Mouse (Mus musculus): ENCODE measurements around the gene Ptgfrn. TPM values are rescaled to one million over a fixed set of nuclear protein-coding genes. Genes with fewer than 3 reads are reported as not detected.

The Ptgfrn gene
- polyA plus RNA-seq, 1 experiment from 2014 or later = 6.6 TPM

- H3K9me3 ChIP-seq (ENCODE audit: control insufficient read depth, low read length) = no peaks in the 10 kb centered on the region
- H3K27me3 ChIP-seq (ENCODE audit: control insufficient read depth, insufficient read depth, low read length) = no peaks in the 10 kb centered on the region
- H3K4me1 ChIP-seq (ENCODE audit: control insufficient read depth, insufficient read depth, low read length) = peaks cover 8% of the 10 kb centered on the region
- no peaks in the 10 kb centered on the region for H3K36me3 ChIP-seq (ENCODE audit: control insufficient read depth, insufficient read depth, low read length)
- no peak overlapping the region for H3K9ac ChIP-seq (ENCODE audit: low read length)
- 53% methylated on average over 5 of the region's 5 CpGs for WGBS
- no peak for ATAC-seq (ENCODE audit: insufficient number of reproducible peaks, low FRiP score, low TSS enrichment, low read depth)
- DNase-seq (ENCODE audit: low spot score) = no peak
- H3K4me2 ChIP-seq (ENCODE audit: low read depth, severe bottlenecking) = no peak overlapping the region
- no peak overlapping the region for H3K27ac ChIP-seq (replicated peaks; ENCODE audit: low read depth, low read length)
- H3K4me3 ChIP-seq (ENCODE audit: low read depth, low read length) = no peak overlapping the region
Observed at GRCm38 (mm10) chr3:101011203-101011600, 98.9 kb downstream of the Ptgfrn start.

GRCm38 (mm10) chr3:101010589-101011202 is 99.4 kb downstream of the Ptgfrn start:
- no peak for DNase-seq (ENCODE audit: low spot score)
- no peak overlapping the region for H3K4me3 ChIP-seq (ENCODE audit: low read depth, low read length)
- WGBS = 91% methylated on average over 4 of the region's 4 CpGs

GRCm38 (mm10) chr3:101007112-101007782 is 102.8 kb downstream of the Ptgfrn start:
- H3K27me3 ChIP-seq (ENCODE audit: control insufficient read depth, insufficient read depth, low read length) = no peaks in the 10 kb centered on the region
- no peak overlapping the region for H3K27ac ChIP-seq (replicated peaks; ENCODE audit: low read depth, low read length)
- DNase-seq (ENCODE audit: low spot score) (no peak), ATAC-seq (ENCODE audit: insufficient number of reproducible peaks, low FRiP score, low TSS enrichment, low read depth) (no peak)
- peaks cover 6% of the 10 kb centered on the region for H3K4me1 ChIP-seq (ENCODE audit: control insufficient read depth, insufficient read depth, low read length)
- H3K9ac ChIP-seq (ENCODE audit: low read length) = no peak overlapping the region
- H3K36me3 ChIP-seq (ENCODE audit: control insufficient read depth, insufficient read depth, low read length) = no peaks in the 10 kb centered on the region
- H3K4me2 ChIP-seq (ENCODE audit: low read depth, severe bottlenecking) = no peak overlapping the region
- no peaks in the 10 kb centered on the region for H3K9me3 ChIP-seq (ENCODE audit: control insufficient read depth, low read length)
- no peak overlapping the region for H3K4me3 ChIP-seq (ENCODE audit: low read depth, low read length)
- WGBS = 78% methylated on average over 5 of the region's 5 CpGs

More at GRCm38 (mm10) chr3:101010589-101011202, 99.4 kb downstream of the Ptgfrn start:
- H3K27me3 ChIP-seq (ENCODE audit: control insufficient read depth, insufficient read depth, low read length) = no peaks in the 10 kb centered on the region
- H3K9ac ChIP-seq (ENCODE audit: low read length) = no peak overlapping the region
- H3K27ac ChIP-seq (replicated peaks; ENCODE audit: low read depth, low read length) = no peak overlapping the region
- peaks cover 8% of the 10 kb centered on the region for H3K4me1 ChIP-seq (ENCODE audit: control insufficient read depth, insufficient read depth, low read length)
- H3K4me2 ChIP-seq (ENCODE audit: low read depth, severe bottlenecking) = no peak overlapping the region
- no peaks in the 10 kb centered on the region for H3K36me3 ChIP-seq (ENCODE audit: control insufficient read depth, insufficient read depth, low read length)
- no peak for ATAC-seq (ENCODE audit: insufficient number of reproducible peaks, low FRiP score, low TSS enrichment, low read depth)
- no peaks in the 10 kb centered on the region for H3K9me3 ChIP-seq (ENCODE audit: control insufficient read depth, low read length)

- H3K4me1 ChIP-seq (ENCODE audit: control insufficient read depth, insufficient read depth, low read length) = no peaks in the 10 kb centered on the region
- no peak overlapping the region for H3K4me3 ChIP-seq (ENCODE audit: low read depth, low read length)
- no peak for ATAC-seq (ENCODE audit: insufficient number of reproducible peaks, low FRiP score, low TSS enrichment, low read depth)
- H3K27me3 ChIP-seq (ENCODE audit: control insufficient read depth, insufficient read depth, low read length) = no peaks in the 10 kb centered on the region
- 79% methylated on average over 6 of the region's 6 CpGs for WGBS
- no peak overlapping the region for H3K9ac ChIP-seq (ENCODE audit: low read length)
- H3K36me3 ChIP-seq (ENCODE audit: control insufficient read depth, insufficient read depth, low read length) = no peaks in the 10 kb centered on the region
- no peaks in the 10 kb centered on the region for H3K9me3 ChIP-seq (ENCODE audit: control insufficient read depth, low read length)
- no peak overlapping the region for H3K27ac ChIP-seq (replicated peaks; ENCODE audit: low read depth, low read length)
- no peak overlapping the region for H3K4me2 ChIP-seq (ENCODE audit: low read depth, severe bottlenecking)
- no peak for DNase-seq (ENCODE audit: low spot score)
Observed at GRCm38 (mm10) chr3:101005392-101005791, 104.7 kb downstream of the Ptgfrn start.

- no peak overlapping the region for H3K4me2 ChIP-seq (ENCODE audit: low read depth, severe bottlenecking)
- H3K27ac ChIP-seq (replicated peaks; ENCODE audit: low read depth, low read length) = no peak overlapping the region
- no peaks in the 10 kb centered on the region for H3K4me1 ChIP-seq (ENCODE audit: control insufficient read depth, insufficient read depth, low read length)
- no peaks in the 10 kb centered on the region for H3K36me3 ChIP-seq (ENCODE audit: control insufficient read depth, insufficient read depth, low read length)
- DNase-seq (ENCODE audit: low spot score) (no peak), ATAC-seq (ENCODE audit: insufficient number of reproducible peaks, low FRiP score, low TSS enrichment, low read depth) (no peak)
- H3K4me3 ChIP-seq (ENCODE audit: low read depth, low read length) = no peak overlapping the region
- no peaks in the 10 kb centered on the region for H3K27me3 ChIP-seq (ENCODE audit: control insufficient read depth, insufficient read depth, low read length)
- WGBS = 85% methylated on average over 15 of the region's 15 CpGs
- no peak overlapping the region for H3K9ac ChIP-seq (ENCODE audit: low read length)
- no peaks in the 10 kb centered on the region for H3K9me3 ChIP-seq (ENCODE audit: control insufficient read depth, low read length)
Observed at GRCm38 (mm10) chr3:101003575-101004356, 106.3 kb downstream of the Ptgfrn start.

GRCm38 (mm10) chr3:100999732-101000131 is 110.3 kb downstream of the Ptgfrn start:
- ATAC-seq (ENCODE audit: insufficient number of reproducible peaks, low FRiP score, low TSS enrichment, low read depth) (no peak), DNase-seq (ENCODE audit: low spot score) (no peak)
- Histone ChIP-seq H3K4me1 (ENCODE audit: control insufficient read depth, insufficient read depth, low read length) (no peaks in the 10 kb centered on the region), H3K27ac (replicated peaks; ENCODE audit: low read depth, low read length) (no peak overlapping the region), H3K27me3 (ENCODE audit: control insufficient read depth, insufficient read depth, low read length) (no peaks in the 10 kb centered on the region), H3K4me3 (ENCODE audit: low read depth, low read length) (no peak overlapping the region), H3K4me2 (ENCODE audit: low read depth, severe bottlenecking) (no peak overlapping the region), H3K9ac (ENCODE audit: low read length) (no peak overlapping the region), H3K9me3 (ENCODE audit: control insufficient read depth, low read length) (no peaks in the 10 kb centered on the region), H3K36me3 (ENCODE audit: control insufficient read depth, insufficient read depth, low read length) (no peaks in the 10 kb centered on the region)
- 38% methylated on average over 2 of the region's 2 CpGs for WGBS

- peak; percentile 83 for DNase-seq (ENCODE audit: low spot score)
- Histone ChIP-seq H3K4me2 (ENCODE audit: low read depth, severe bottlenecking) (no peak overlapping the region), H3K4me1 (ENCODE audit: control insufficient read depth, insufficient read depth, low read length) (no peaks in the 10 kb centered on the region), H3K4me3 (ENCODE audit: low read depth, low read length) (no peak overlapping the region), H3K9me3 (ENCODE audit: control insufficient read depth, low read length) (no peaks in the 10 kb centered on the region), H3K27me3 (ENCODE audit: control insufficient read depth, insufficient read depth, low read length) (no peaks in the 10 kb centered on the region), H3K9ac (ENCODE audit: low read length) (no peak overlapping the region), H3K27ac (replicated peaks; ENCODE audit: low read depth, low read length) (no peak overlapping the region), H3K36me3 (ENCODE audit: control insufficient read depth, insufficient read depth, low read length) (no peaks in the 10 kb centered on the region)
- no peak for ATAC-seq (ENCODE audit: insufficient number of reproducible peaks, low FRiP score, low TSS enrichment, low read depth)
- WGBS = 14% methylated on average over 6 of the region's 6 CpGs
Observed at GRCm38 (mm10) chr3:100998904-100999340, 111.2 kb downstream of the Ptgfrn start.

GRCm38 (mm10) chr3:100997785-100998570 is 112.1 kb downstream of the Ptgfrn start:
- no peaks in the 10 kb centered on the region for H3K27me3 ChIP-seq (ENCODE audit: control insufficient read depth, insufficient read depth, low read length)
- no peaks in the 10 kb centered on the region for H3K4me1 ChIP-seq (ENCODE audit: control insufficient read depth, insufficient read depth, low read length)
- H3K4me3 ChIP-seq (ENCODE audit: low read depth, low read length) = no peak overlapping the region
- H3K36me3 ChIP-seq (ENCODE audit: control insufficient read depth, insufficient read depth, low read length) = no peaks in the 10 kb centered on the region
- H3K27ac ChIP-seq (replicated peaks; ENCODE audit: low read depth, low read length) = no peak overlapping the region
- H3K9ac ChIP-seq (ENCODE audit: low read length) = no peak overlapping the region
- no peak for DNase-seq (ENCODE audit: low spot score)
- H3K4me2 ChIP-seq (ENCODE audit: low read depth, severe bottlenecking) = no peak overlapping the region
- H3K9me3 ChIP-seq (ENCODE audit: control insufficient read depth, low read length) = no peaks in the 10 kb centered on the region
- no peak for ATAC-seq (ENCODE audit: insufficient number of reproducible peaks, low FRiP score, low TSS enrichment, low read depth)
- WGBS = 75% methylated on average over 10 of the region's 10 CpGs

Data from limb, embryonic 11.5 days (tissue).